Mouse (Mus musculus) ES-E14 (cell line): ENCODE measurements around the gene Rhot1. TPM values are rescaled to one million over a fixed set of nuclear protein-coding genes. Genes with fewer than 3 reads are reported as not detected.

Experiments
- DNase-seq: peaks from one replicate; pipeline ENCODE4 v3.0.0-alpha.2; 2013; ENCODE audit warnings: low read depth, low spot score
- H3K27ac ChIP-seq: 2 replicates; pipeline ENCODE4 v1.5.1; 2012; ENCODE audit warnings: low read depth, mild to moderate bottlenecking, low read length, moderate library complexity, mixed read lengths; ENCODE audit not compliant: poor library complexity, insufficient read depth, severe bottlenecking
- H3K36me3 ChIP-seq: 2 replicates; pipeline ENCODE4 v1.6.1; 2012; ENCODE audit warnings: mild to moderate bottlenecking, low read length, moderate library complexity, mixed read lengths; ENCODE audit not compliant: control insufficient read depth, poor library complexity, insufficient read depth, severe bottlenecking
- H3K4me1 ChIP-seq, 2 experiments: fragments of 150-350 bp in 1 of 2; sonication (generic) in 1 of 2; 2 replicates each; pipeline ENCODE4 v1.6.1; 2012; ENCODE audit warnings: low read length in 2 of 2, mild to moderate bottlenecking in 1 of 2, mixed read lengths in 1 of 2; ENCODE audit not compliant: control insufficient read depth in 2 of 2, insufficient read depth in 2 of 2, poor library complexity in 1 of 2
- H3K4me3 ChIP-seq, 2 experiments: fragments of 150-350 bp in 1 of 2; sonication (generic) in 1 of 2; 2 replicates each; pipeline ENCODE4 v1.5.1; 2012; ENCODE audit warnings: low read length in 2 of 2, low read depth in 1 of 2, mild to moderate bottlenecking in 1 of 2, mixed read lengths in 1 of 2; ENCODE audit not compliant: insufficient read depth in 1 of 2, poor library complexity in 1 of 2, severe bottlenecking in 1 of 2
- H3K9ac ChIP-seq: 2 replicates; pipeline ENCODE4 v1.6.1; 2012; ENCODE audit warnings: low read depth, mild to moderate bottlenecking, low read length, mixed read lengths; ENCODE audit not compliant: poor library complexity, insufficient read depth, severe bottlenecking
- H3K9me3 ChIP-seq: fragments of 150-350 bp; sonication (generic); 2 replicates; pipeline ENCODE4 v1.6.1; 2012; ENCODE audit warnings: low read depth, mild to moderate bottlenecking, low read length; ENCODE audit not compliant: control insufficient read depth, insufficient read depth
- CHD2 ChIP-seq: IDR thresholded peaks from 2 replicates; pipeline ENCODE4 v1.6.1; 2014; ENCODE audit warnings: mild to moderate bottlenecking, low read depth, low read length, inconsistent platforms
- HCFC1 ChIP-seq: IDR thresholded peaks from 2 replicates; pipeline ENCODE4 v1.6.1; 2012; ENCODE audit warnings: low read length, inconsistent platforms, borderline replicate concordance; ENCODE audit not compliant: insufficient read depth
- MAFK ChIP-seq: IDR thresholded peaks from 2 replicates; pipeline ENCODE4 v1.6.1; 2014; ENCODE audit warnings: mild to moderate bottlenecking, low read depth, low read length, inconsistent platforms; ENCODE audit not compliant: insufficient read depth
- ZC3H11A ChIP-seq: IDR thresholded peaks from 2 replicates; pipeline ENCODE4 v1.6.1; 2012; ENCODE audit warnings: low read depth, mild to moderate bottlenecking, inconsistent platforms, low read length, borderline replicate concordance
- ZNF384 ChIP-seq: IDR thresholded peaks from 2 replicates; pipeline ENCODE4 v1.6.1; 2012; ENCODE audit warnings: low read depth, low read length, inconsistent platforms
- in situ Hi-C, 2 experiments: fragments of 600-800 bp; cut with MboI; formaldehyde crosslinking; loops; one replicate each; pipeline ENCODE4 v1.15.1; 2025; ENCODE audit warnings: low sequenced_read_pairs in 2 of 2, inconsistent platforms in 1 of 2; ENCODE audit not compliant: unreplicated experiment in 2 of 2
- total RNA-seq: library from RNA; depleted of rRNA; stranded (reverse); fragments of 300-350 nt; gene quantifications from 2 replicates; pipeline ENCODE4 v1.2.3, GENCODE M21; 2012

The Rhot1 gene
- total RNA-seq, 1 experiment: 38.8 TPM

- H3K4me1 ChIP-seq: peaks cover 0 to 6% of the 10 kb centered on the region in 2 experiments; a peak in 2 of 4 replicates
- H3K9me3 ChIP-seq: no peaks in the 10 kb centered on the region
- H3K4me3 ChIP-seq: peak overlapping the region in 1 of 2 experiments; percentile 62; a peak in 1 of 4 replicates
- H3K36me3 ChIP-seq: no peaks in the 10 kb centered on the region
- DNase-seq: no peak
- in situ Hi-C loops: no loop called here
- H3K9ac ChIP-seq: no peak overlapping the region
- H3K27ac ChIP-seq: no peak overlapping the region
- TF ChIP-seq ZNF384: no peak
- no peak for TF ChIP-seq ZC3H11A
- TF ChIP-seq CHD2: no peak
- TF ChIP-seq HCFC1: no peak
- TF ChIP-seq MAFK: no peak
Measured at GRCm38 (mm10) chr11:80302046-80302390, 93.2 kb downstream of the Rhot1 start.

GRCm38 (mm10) chr11:80302536-80302935 is 93.7 kb downstream of the Rhot1 start:
- no peak for TF ChIP-seq CHD2
- TF ChIP-seq ZC3H11A: no peak
- TF ChIP-seq HCFC1: no peak
- TF ChIP-seq ZNF384: no peak
- TF ChIP-seq MAFK: no peak
- Histone ChIP-seq H3K4me1 (peaks cover 0 to 6% of the 10 kb centered on the region in 2 experiments; a peak in 2 of 4 replicates), H3K4me3 (peak overlapping the region in 1 of 2 experiments; percentile 48; a peak in 2 of 4 replicates), H3K9ac (no peak overlapping the region), H3K27ac (no peak overlapping the region), H3K36me3 (no peaks in the 10 kb centered on the region), H3K9me3 (no peaks in the 10 kb centered on the region)
- in situ Hi-C loops: no loop called here
- peak; percentile 87 for DNase-seq

- no peaks in the 10 kb centered on the region for H3K36me3 ChIP-seq
- no peak overlapping the region for H3K9ac ChIP-seq
- TF ChIP-seq HCFC1: no peak
- no peak for TF ChIP-seq MAFK
- TF ChIP-seq ZNF384: no peak
- TF ChIP-seq CHD2: no peak
- no peak for TF ChIP-seq ZC3H11A
- H3K9me3 ChIP-seq: no peaks in the 10 kb centered on the region
- H3K27ac ChIP-seq: no peak overlapping the region
- H3K4me3 ChIP-seq: no peak overlapping the region
- H3K4me1 ChIP-seq: peaks cover 0 to 6% of the 10 kb centered on the region in 2 experiments; a peak in 2 of 4 replicates
- in situ Hi-C loops: no loop called here
- DNase-seq: no peak
Measured at GRCm38 (mm10) chr11:80303746-80304145, 94.9 kb downstream of the Rhot1 start.

- Histone ChIP-seq H3K36me3 (no peaks in the 10 kb centered on the region), H3K9ac (no peak overlapping the region), H3K27ac (no peak overlapping the region), H3K4me1 (peaks cover 0 to 6% of the 10 kb centered on the region in 2 experiments; a peak in 2 of 4 replicates), H3K4me3 (no peak overlapping the region), H3K9me3 (no peaks in the 10 kb centered on the region)
- TF ChIP-seq ZNF384: no peak
- TF ChIP-seq HCFC1: no peak
- no peak for TF ChIP-seq CHD2
- TF ChIP-seq ZC3H11A: no peak
- no peak for TF ChIP-seq MAFK
- in situ Hi-C loops: no loop called here
- no peak for DNase-seq
Measured at GRCm38 (mm10) chr11:80304846-80305245, 96.0 kb downstream of the Rhot1 start.

- Histone ChIP-seq H3K4me1 (no peaks in the 10 kb centered on the region), H3K27ac (no peak overlapping the region; the same call in 1 of the 2 replicates)
- in situ Hi-C loops: no loop called here
Measured at GRCm38 (mm10) chr11:80308537-80308936, 99.7 kb downstream of the Rhot1 start.

More at GRCm38 (mm10) chr11:80308537-80308936, 99.7 kb downstream of the Rhot1 start:
- H3K4me3 ChIP-seq: no peak overlapping the region
- no peaks in the 10 kb centered on the region for H3K36me3 ChIP-seq
- H3K9me3 ChIP-seq: no peaks in the 10 kb centered on the region
- no peak for DNase-seq
- TF ChIP-seq HCFC1 (no peak), ZNF384 (no peak), CHD2 (no peak), MAFK (no peak), ZC3H11A (no peak)
- H3K9ac ChIP-seq: no peak overlapping the region
